Mouse (Mus musculus) neural tube, embryonic 12.5 days (tissue): ENCODE results near the gene Galr2. TPM values are rescaled to one million over a fixed set of nuclear protein-coding genes. Genes with fewer than 3 reads are reported as not detected.
"Not testable (repeated sequence)": the region's sequence is repeated elsewhere in the genome, so short reads cannot be mapped to it uniquely, and the experiment has no call there.

Experiments
- ATAC-seq: fragments of 200-750 bp; cut with Nextera tagmentation; 2 replicates; pipeline ENCODE4 v1.8.0; 2017; ENCODE audit warnings: low read depth, mild to moderate bottlenecking, moderate TSS enrichment, moderate library complexity; ENCODE audit not compliant: low FRiP score
- H3K27ac ChIP-seq: fragments of 300-500 bp; sonication (generic); 2 replicates; pipeline ENCODE4 v1.5.1; 2016
- H3K27me3 ChIP-seq: fragments of 300-500 bp; sonication (generic); replicated peaks from 2 replicates; pipeline ENCODE4 v1.6.1; 2016; ENCODE audit warnings: mild to moderate bottlenecking
- H3K36me3 ChIP-seq: fragments of 300-500 bp; sonication (generic); 2 replicates; pipeline ENCODE4 v1.6.1; 2016; ENCODE audit warnings: mild to moderate bottlenecking
- H3K4me1 ChIP-seq: fragments of 300-500 bp; sonication (generic); 2 replicates; pipeline ENCODE4 v1.6.1; 2016
- H3K4me2 ChIP-seq: fragments of 300-500 bp; sonication (generic); replicated peaks from 2 replicates; pipeline ENCODE4 v1.6.1; 2016; ENCODE audit warnings: mild to moderate bottlenecking
- H3K4me3 ChIP-seq: fragments of 300-500 bp; sonication (generic); 2 replicates; pipeline ENCODE4 v1.5.1; 2016
- H3K9ac ChIP-seq: fragments of 300-500 bp; sonication (generic); 2 replicates; pipeline ENCODE4 v1.6.1; 2016; ENCODE audit warnings: mild to moderate bottlenecking
- H3K9me3 ChIP-seq: fragments of 300-500 bp; sonication (generic); 2 replicates; pipeline ENCODE4 v1.6.1; 2016; ENCODE audit warnings: mild to moderate bottlenecking
- WGBS: fragments of 180-500 bp; shearing (Covaris S2); methylation state at CpG from one replicate; pipeline ENCODE4 v1.1.7; 2016; 5-methylcytosine and 5-hydroxymethylcytosine counted together
- polyA plus RNA-seq: library from polyadenylated mRNA; unstranded; fragments of >200 nt; fragmentation: Nextera tagmentation; extraction: Ambion mirVana; gene quantifications from 2 replicates; pipeline ENCODE4 v1.2.1, GENCODE M21; 2016

Gene Galr2
- polyA plus RNA-seq, 1 experiment from 2014 or later, result 2.0 TPM

DNA sequence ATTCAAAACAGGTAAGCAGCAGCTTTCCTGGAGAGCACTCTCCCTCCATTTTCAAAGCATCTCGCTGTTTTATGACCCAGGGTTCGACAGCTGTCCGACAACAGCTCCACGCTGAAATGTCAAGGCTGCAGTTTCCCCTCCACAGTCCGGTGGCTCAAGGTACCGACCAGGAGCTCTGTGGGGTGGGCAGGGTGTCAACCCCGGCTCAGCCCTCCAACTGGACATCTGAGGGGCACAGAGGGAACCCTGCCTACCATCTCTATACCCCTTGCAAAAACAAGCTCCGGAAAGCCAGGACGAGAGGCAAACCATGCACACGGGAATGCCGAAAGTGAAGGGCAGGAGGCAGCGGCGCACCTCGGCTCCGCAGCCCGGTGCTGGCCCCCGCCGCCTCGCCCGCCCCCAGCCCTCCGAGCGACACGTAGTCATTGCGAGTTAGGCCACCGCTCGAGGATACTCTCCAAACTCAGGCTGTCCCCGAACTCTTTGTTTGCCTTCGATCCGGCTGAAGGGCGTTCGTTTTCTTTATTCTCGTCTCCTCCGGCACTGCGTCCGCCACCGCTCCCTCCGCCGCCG, 7.2 kb upstream of the Galr2 start:
- Histone ChIP-seq H3K27ac (no peak overlapping the region), H3K4me1 (peaks cover 17% of the 10 kb centered on the region), H3K27me3 (no peaks in the 10 kb centered on the region), H3K9ac (peak overlapping the region; percentile 76), H3K4me3 (peak overlapping the region; percentile 88), H3K9me3 (no peaks in the 10 kb centered on the region), H3K36me3 (peaks cover 26% of the 10 kb centered on the region; the same call in 1 of the 2 replicates), H3K4me2 (peak overlapping the region; percentile 97)
- WGBS, result under 1% methylated on average over 39 of the region's 39 CpGs
- no peak; the same call in 1 of the 2 replicates for ATAC-seq

DNA sequence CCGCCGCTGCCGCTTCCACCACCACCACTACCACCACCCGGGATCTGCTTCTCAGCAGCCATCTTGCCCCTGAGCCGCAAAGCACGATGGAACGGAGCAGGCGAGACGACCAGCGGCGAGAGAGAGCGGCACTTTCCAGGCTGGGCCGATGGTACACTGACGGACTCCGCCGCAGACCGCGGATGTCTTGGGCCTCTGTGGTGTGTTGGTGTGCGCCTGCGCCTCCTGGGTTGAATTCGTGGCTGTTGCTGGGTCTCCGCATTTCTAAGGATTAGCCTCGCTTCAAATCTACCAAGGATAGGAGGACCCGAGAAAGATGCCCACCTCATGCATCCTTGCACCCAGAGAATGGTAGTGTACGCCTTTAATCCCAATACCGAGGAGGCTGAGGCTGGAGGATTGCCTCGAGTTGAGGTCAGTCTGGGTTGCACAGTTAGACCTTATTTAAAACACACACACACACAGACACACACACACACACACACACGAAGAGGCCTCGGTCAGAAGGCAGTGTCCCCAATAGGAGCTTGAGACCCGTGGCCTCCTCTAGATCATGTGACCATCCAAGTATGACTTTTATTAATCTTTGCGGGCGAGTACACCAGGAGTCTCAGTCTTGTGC, 6.6 kb upstream of the Galr2 start, which contains the start of gene Srp68:
TSS of gene Srp68 (minus strand) at position 173 of the 622 bp plus-strand sequence.
- H3K4me2 ChIP-seq, result peak within 1 kb of the TSS; percentile 97
- peaks cover 21% of the 10 kb centered on the region; the same call in 1 of the 2 replicates for H3K36me3 ChIP-seq
- 5% methylated on average over 32 of the region's 32 CpGs for WGBS
- H3K27ac ChIP-seq, result peak within 1 kb of the TSS; percentile 72
- ATAC-seq, result peak; percentile 95
- H3K4me1 ChIP-seq, result peaks cover 17% of the 10 kb centered on the region
- H3K9ac ChIP-seq, result peak within 1 kb of the TSS; percentile 76
- no peaks in the 10 kb centered on the region for H3K27me3 ChIP-seq
- H3K4me3 ChIP-seq, result peak within 1 kb of the TSS; percentile 88
- no peaks in the 10 kb centered on the region for H3K9me3 ChIP-seq

DNA sequence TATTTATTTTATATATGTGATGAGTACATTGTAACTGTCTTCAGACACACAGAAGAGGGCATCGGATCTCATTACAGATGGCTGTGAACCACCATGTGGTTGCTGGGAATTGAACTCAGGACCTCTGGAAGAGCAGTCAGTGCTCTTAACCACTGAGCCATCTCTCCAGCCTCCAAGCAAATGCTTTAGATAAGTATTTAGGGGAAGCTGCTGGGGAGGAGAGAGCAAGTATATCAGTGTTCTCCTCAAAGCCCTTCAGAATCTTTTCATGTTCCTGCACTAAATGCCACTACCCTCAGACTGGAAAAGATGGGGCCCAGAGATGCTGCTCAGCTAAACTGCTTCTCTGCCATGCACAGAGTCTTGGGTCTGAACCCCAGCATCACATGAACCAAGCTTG, 3.6 kb upstream of the Galr2 start:
- not testable (repeated sequence) for H3K4me3 ChIP-seq, ATAC-seq, H3K9ac ChIP-seq, H3K27ac ChIP-seq, H3K36me3 ChIP-seq, H3K4me2 ChIP-seq, H3K9me3 ChIP-seq
- Histone ChIP-seq H3K27me3 (peaks cover 26% of the 10 kb centered on the region), H3K4me1 (peaks cover 19% of the 10 kb centered on the region)
- WGBS, result 89% methylated on average over 1 of the region's 1 CpGs

DNA sequence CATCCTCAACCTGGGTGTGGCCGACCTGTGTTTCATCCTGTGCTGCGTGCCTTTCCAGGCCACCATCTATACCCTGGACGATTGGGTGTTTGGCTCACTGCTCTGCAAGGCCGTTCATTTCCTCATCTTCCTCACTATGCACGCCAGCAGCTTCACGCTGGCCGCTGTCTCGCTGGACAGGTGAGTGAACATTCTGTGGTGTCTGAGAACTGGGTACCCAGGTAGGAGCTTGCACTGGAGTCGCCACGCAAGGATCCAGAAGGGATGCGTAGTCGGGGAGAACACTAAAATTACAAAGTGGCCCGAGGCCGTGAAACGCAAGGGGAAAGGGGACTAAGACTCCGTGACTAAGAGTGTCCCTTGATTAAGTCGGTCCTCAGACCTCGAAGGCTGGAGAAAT, 932 bp downstream of the Galr2 start:
- H3K4me1 ChIP-seq, result peaks cover 6% of the 10 kb centered on the region
- H3K4me3 ChIP-seq, result peak overlapping the region; percentile 20
- H3K27ac ChIP-seq, result no peak overlapping the region
- H3K4me2 ChIP-seq, result peak overlapping the region; percentile 55
- ATAC-seq, result no peak
- no peaks in the 10 kb centered on the region for H3K36me3 ChIP-seq
- peak overlapping the region; percentile 9; the same call in 1 of the 2 replicates for H3K9ac ChIP-seq
- WGBS, result 3% methylated on average over 18 of the region's 18 CpGs
- peaks cover 65% of the 10 kb centered on the region for H3K27me3 ChIP-seq
- no peaks in the 10 kb centered on the region for H3K9me3 ChIP-seq

DNA sequence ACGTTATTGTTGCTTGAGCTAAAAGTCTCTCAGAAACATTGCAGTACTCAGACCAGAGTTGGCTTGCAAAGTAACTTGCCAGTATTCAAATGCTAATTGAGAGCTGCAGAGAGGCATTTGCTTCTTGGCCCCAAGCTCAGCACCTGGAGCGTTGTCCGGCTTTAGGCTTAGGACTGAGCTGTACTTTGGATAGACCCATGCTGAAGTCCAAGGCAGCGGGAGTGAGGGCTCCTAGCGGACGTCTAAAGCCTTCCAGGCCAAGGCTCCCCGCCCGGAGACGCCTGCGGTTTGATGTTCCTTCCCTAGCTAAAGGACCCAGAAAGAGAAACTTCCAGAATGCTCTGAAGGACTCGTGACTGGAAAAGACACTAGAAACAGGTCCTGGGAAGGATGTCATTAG, 1.4 kb downstream of the Galr2 start:
- WGBS, result 2% methylated on average over 11 of the region's 11 CpGs
- Histone ChIP-seq H3K9me3 (no peaks in the 10 kb centered on the region), H3K27ac (no peak overlapping the region), H3K4me2 (peak overlapping the region; percentile 55), H3K9ac (no peak overlapping the region), H3K36me3 (no peaks in the 10 kb centered on the region), H3K4me1 (peaks cover 6% of the 10 kb centered on the region), H3K4me3 (peak overlapping the region; percentile 20; the same call in 1 of the 2 replicates), H3K27me3 (peaks cover 65% of the 10 kb centered on the region)
- ATAC-seq, result no peak

DNA sequence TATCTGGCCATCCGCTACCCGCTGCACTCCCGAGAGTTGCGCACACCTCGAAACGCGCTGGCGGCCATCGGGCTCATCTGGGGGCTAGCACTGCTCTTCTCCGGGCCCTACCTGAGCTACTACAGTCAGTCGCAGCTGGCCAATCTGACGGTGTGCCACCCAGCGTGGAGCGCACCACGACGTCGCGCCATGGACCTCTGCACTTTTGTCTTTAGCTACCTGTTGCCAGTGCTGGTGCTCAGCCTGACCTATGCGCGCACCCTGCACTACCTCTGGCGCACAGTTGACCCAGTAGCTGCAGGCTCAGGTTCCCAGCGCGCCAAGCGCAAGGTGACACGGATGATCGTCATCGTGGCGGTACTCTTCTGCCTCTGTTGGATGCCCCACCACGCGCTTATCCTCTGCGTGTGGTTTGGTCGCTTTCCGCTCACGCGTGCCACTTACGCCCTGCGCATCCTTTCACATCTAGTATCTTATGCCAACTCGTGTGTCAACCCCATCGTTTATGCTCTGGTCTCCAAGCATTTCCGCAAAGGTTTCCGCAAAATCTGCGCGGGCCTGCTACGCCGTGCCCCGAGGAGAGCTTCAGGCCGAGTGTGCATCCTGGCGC, 2.3 kb downstream of the Galr2 start:
- 9% methylated on average over 48 of the region's 48 CpGs for WGBS
- Histone ChIP-seq H3K27ac (no peak overlapping the region), H3K9ac (no peak overlapping the region), H3K27me3 (peaks cover 65% of the 10 kb centered on the region), H3K4me3 (peak overlapping the region; percentile 11; the same call in 1 of the 2 replicates), H3K4me1 (peaks cover 6% of the 10 kb centered on the region), H3K36me3 (peaks cover 7% of the 10 kb centered on the region; the same call in 1 of the 2 replicates), H3K4me2 (no peak overlapping the region), H3K9me3 (no peaks in the 10 kb centered on the region)
- ATAC-seq, result no peak

DNA sequence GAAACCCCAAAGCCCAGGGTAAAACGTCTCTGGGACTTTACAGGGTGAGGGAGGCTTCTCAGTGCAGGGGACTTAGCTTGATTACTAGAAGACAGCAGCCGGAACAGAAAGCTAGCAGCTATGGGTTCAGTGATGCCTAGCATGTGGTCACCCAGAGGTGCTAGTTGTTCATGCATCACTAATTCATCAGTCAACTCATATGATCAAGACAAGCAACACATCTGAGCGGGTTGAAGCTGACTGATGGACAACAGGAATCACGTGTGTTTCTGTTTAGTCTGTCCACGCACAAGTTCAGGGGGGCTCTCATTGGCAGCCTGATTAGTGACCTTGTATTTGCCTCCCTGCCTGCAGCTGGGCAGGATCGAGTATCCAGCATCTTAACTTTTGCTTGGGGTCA, 3.2 kb downstream of the Galr2 start:
- Histone ChIP-seq H3K27ac (no peak overlapping the region), H3K9me3 (no peaks in the 10 kb centered on the region), H3K27me3 (peaks cover 65% of the 10 kb centered on the region), H3K4me2 (no peak overlapping the region), H3K36me3 (peaks cover 17% of the 10 kb centered on the region), H3K4me3 (no peak overlapping the region), H3K4me1 (peaks cover 6% of the 10 kb centered on the region), H3K9ac (no peak overlapping the region)
- 62% methylated on average over 6 of the region's 6 CpGs for WGBS
- ATAC-seq, result no peak

DNA sequence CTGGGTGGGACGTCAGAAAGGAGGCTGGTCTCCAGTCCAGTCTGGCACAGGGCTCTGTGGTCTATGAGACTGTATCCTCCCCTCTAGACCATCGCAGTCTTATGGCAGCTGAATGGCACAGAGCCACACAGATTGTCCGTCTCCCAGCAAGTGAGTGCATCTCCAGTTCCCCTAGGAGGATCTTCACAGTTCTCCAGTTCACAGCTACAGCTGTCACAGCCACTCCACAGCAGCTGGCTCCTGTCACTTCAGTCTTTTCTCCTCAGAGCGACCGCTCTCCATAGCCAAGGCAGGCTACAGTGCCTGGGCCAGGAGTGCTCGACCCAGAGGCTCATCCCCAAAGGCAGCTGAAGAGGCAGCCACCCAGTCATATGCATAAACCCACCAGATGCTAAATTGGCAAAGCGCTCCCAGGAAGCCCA, 5.0 kb downstream of the Galr2 start:
- H3K9ac ChIP-seq, result no peak overlapping the region
- H3K27ac ChIP-seq, result no peak overlapping the region
- no peak overlapping the region for H3K4me3 ChIP-seq
- no peak for ATAC-seq
- H3K4me2 ChIP-seq, result no peak overlapping the region
- WGBS, result 60% methylated on average over 7 of the region's 7 CpGs
- H3K36me3 ChIP-seq, result peaks cover 35% of the 10 kb centered on the region
- peaks cover 53% of the 10 kb centered on the region for H3K27me3 ChIP-seq
- no peaks in the 10 kb centered on the region for H3K9me3 ChIP-seq
- H3K4me1 ChIP-seq, result peaks cover 6% of the 10 kb centered on the region

DNA sequence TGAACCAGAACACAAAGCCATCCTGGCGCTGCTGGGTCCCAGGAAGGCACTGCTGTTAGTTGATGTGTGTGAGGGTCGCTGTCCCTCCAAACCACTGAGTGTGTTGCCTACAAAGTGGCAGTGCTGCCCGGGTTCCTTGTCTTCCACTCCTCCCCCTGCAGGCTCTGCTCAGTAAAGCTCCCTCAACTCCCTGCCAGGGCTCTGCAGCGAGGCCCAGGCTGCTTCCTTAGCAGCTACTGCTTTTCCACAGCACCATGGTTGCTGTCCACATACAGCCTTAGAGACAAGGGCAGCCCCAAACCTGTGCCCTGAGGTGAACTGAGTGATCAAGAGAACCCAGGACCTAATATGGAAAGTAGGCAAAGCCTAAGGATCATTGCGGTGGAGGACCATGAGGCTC, 6.6 kb downstream of the Galr2 start:
- H3K36me3 ChIP-seq, result peaks cover 47% of the 10 kb centered on the region
- H3K4me1 ChIP-seq, result no peaks in the 10 kb centered on the region; the same call in 1 of the 2 replicates
- no peak for ATAC-seq
- H3K9me3 ChIP-seq, result no peaks in the 10 kb centered on the region
- H3K27me3 ChIP-seq, result peaks cover 37% of the 10 kb centered on the region
- no peak overlapping the region for H3K4me2 ChIP-seq
- WGBS, result 73% methylated on average over 5 of the region's 5 CpGs
- no peak overlapping the region for H3K9ac ChIP-seq
- no peak overlapping the region for H3K4me3 ChIP-seq
- H3K27ac ChIP-seq, result no peak overlapping the region

DNA sequence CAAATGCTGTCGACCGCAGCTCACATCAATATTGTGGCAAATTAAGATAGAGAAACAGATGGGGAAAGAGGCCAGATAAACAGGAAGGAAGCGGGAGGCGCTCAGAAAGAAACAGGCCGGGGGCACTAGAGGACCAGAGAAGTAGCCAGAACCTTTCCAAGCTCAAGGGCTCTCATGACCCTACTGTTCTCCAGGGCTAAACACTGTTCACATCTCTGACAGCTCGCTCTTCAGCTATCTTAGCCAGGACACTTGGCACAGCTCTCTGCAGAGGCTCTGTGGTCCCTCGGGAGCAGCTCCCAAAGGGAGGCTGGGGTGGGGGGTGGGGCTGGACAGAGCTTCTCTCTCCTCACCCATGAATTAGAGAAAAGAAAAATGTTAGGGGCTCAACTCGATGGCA, 9.8 kb downstream of the Galr2 start:
- Histone ChIP-seq H3K9ac (no peak overlapping the region), H3K27me3 (peaks cover 5% of the 10 kb centered on the region; the same call in 1 of the 2 replicates), H3K4me1 (no peaks in the 10 kb centered on the region; the same call in 1 of the 2 replicates), H3K4me2 (no peak overlapping the region), H3K27ac (no peak overlapping the region), H3K4me3 (no peak overlapping the region), H3K9me3 (no peaks in the 10 kb centered on the region), H3K36me3 (peaks cover 73% of the 10 kb centered on the region)
- no peak for ATAC-seq
- 88% methylated on average over 8 of the region's 8 CpGs for WGBS

DNA sequence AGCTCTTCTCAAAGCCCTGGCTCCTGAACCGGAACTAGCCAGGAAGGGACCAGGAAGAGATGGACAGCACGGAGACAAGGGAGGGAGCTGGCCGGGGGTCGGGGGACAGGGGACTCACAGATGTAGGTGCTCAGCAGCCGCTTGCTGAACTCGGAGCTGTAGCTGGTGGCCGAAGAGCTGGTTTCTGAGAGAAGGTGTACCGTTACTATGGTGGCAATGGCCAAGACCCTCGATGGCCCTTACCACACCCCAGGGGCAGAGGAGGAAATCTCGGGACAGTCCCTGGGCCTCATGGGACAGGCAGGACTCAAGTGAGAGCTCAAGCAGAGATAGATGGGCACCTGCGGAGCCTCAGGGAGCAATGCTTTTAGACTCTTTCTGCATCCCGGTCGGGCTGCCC, 11.7 kb downstream of the Galr2 start:
- Histone ChIP-seq H3K9me3 (no peaks in the 10 kb centered on the region), H3K4me3 (no peak overlapping the region), H3K4me1 (no peaks in the 10 kb centered on the region; the same call in 1 of the 2 replicates), H3K27ac (no peak overlapping the region), H3K36me3 (peaks cover 91% of the 10 kb centered on the region), H3K4me2 (no peak overlapping the region), H3K27me3 (no peaks in the 10 kb centered on the region), H3K9ac (no peak overlapping the region)
- no peak for ATAC-seq
- 91% methylated on average over 13 of the region's 13 CpGs for WGBS

DNA sequence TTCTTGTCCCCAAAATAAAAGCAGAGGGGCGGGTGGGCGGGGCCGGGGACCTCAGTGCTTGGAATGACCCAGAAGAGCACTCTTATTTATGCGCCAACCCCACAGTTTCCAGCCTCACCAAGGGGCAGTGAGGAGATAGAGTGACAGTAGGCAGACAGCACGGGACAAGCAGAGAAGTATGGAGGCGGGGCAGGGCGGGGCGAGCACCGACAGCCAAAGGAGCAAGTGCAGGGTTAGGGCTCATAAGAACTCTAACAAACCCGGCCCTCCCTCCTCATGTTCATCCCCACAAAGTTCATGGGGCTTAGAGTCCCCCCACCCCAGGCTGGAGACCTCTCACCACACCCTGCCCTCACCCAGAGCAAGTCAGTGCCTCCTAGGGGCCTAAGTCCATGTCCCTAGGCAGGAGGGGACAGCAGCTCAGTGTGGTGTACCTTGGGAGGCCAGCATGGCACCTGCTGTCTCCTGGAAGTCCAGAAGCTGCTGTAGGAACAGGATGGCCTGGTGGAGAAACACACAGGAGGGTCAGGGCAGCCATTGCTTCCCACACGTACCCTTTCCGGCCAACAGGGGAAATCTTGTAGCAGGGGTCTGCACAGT, 12.9 kb downstream of the Galr2 start:
- no peak overlapping the region for H3K9ac ChIP-seq
- H3K9me3 ChIP-seq, result no peaks in the 10 kb centered on the region
- H3K27me3 ChIP-seq, result no peaks in the 10 kb centered on the region
- no peak overlapping the region; the same call in 1 of the 2 replicates for H3K4me2 ChIP-seq
- no peak overlapping the region for H3K27ac ChIP-seq
- no peak for ATAC-seq
- no peaks in the 10 kb centered on the region for H3K4me1 ChIP-seq
- H3K4me3 ChIP-seq, result no peak overlapping the region
- H3K36me3 ChIP-seq, result peaks cover 89% of the 10 kb centered on the region
- WGBS, result 88% methylated on average over 12 of the region's 12 CpGs
